Mouse (Mus musculus): ENCODE data around the gene Ear1. TPM values are rescaled to one million over a fixed set of nuclear protein-coding genes. Genes with fewer than 3 reads are reported as not detected.

Ear1 gene
- polyA plus RNA-seq (2015; fragmentation: Illumina TruSeq; extraction: RNeasy Lipid Tissue Mini Kit (QIAGEN cat#74804); ENCODE audit: insufficient read depth, low read depth, low replicate concordance), result not detected

DNA sequence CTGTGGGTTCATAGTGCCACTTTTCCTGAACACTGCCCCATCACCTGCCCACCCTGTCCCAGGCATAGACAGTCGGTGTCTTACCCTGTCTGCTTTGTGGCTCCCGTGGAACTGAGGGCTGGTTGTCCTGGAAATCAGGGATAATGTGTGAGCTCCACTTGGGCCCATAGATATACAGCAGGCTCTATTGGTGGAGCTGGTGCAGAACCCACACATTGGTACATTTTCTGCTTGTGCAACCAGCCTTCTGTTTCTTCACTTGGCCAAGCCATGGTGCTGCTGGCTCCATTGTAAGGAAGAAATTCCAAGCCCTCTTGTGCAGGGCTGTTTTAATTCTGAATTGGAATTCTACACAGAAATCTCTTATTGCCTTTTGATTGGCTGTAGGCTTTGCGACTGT is at the start of gene Ear1:
Gene Ear1, minus strand, starts transcription at position 101 of the 400 bp plus-strand sequence.

DNA sequence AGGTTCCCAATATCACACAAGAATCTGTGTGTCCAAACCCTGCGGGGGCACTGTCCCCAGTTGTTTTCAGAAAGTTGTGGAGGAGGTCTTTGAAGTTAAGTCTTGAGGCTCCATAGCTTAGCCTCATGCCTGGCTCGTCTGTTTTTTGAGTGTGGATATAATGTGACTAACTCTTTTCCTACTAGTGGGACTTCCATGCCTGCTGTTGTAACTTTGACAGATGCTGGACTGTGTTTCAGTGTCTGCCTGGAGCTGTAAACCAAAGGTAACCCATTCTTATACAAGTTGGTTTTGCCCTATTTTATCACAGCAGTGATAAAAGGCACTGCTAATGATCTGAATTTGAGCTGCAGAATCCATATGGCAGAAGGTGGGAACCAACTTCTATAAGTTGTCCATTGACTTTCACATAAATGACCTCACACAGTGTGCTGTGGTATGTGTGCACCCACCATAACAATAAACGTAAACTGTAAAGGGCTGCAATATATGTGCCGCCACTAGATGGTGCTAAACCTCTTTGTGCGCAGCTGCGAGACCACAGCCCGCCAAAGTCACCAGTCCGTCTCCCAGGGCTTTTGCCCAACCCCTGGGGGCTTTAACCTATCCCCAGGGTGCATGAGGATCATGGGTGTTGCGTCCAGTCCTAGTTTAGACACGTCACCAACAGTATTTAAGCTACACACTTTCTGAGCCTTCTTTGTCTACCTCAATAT is 49.5 kb upstream of the Ear1 start, which contains the start of gene Gm8113:
Gene Gm8113, plus strand, starts transcription at position 703 of the 716 bp plus-strand sequence.

DNA sequence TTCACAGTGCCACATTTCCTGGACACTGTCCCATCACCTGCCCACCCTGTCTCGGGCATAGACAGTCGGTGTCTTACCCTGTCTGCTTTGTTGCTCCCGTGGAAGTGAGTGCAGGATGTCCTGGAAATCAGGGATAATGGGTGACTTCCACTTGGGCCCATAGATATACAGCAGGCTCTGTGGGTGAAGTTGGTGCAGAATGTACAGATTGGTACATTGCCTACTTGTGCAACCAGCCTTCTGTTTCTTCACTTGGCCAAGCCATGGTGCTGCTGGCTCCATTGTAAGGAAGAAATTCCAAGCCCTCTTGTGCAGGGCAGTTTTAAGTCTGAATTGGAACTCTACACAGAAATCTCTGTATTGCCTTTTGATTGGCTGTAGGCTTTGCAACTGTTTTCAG is 48.1 kb upstream of the Ear1 start, which contains the start of gene Ear10:
Gene Ear10, minus strand, starts transcription at position 101 of the 400 bp plus-strand sequence.

DNA sequence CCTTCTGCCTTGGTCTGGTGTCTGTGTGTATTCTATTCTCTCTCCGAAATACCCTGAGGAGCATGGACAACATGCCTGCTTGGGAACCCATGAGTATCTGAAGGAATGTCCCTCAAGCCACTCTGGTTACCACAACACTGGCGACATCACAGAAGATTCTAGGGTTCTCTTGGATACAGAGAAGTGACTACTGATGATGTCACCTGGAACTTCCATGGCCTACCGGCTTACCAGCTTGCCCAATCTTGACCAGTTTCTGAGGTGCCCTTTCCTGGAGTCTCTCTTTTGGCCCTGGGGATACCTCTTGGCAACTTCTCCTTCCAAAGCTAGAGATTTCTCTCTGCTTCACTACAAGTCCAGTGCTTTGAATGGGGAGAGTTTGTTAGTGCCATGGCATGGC is 90.7 kb downstream of the Ear1 start, which contains the start of gene Gm8180:
Gene Gm8180, minus strand, starts transcription at position 101 of the 400 bp plus-strand sequence.

Other genes with a start within 250 kb of the Ear1 start
- not detected for gene Gm8165, start 198.3 kb downstream of the Ear1 start, polyA plus RNA-seq (2015; fragmentation: Illumina TruSeq; extraction: RNeasy Lipid Tissue Mini Kit (QIAGEN cat#74804); ENCODE audit: insufficient read depth, low read depth, low replicate concordance)
- gene Gm7324, start 177.7 kb downstream of the Ear1 start, polyA plus RNA-seq (2015; fragmentation: Illumina TruSeq; extraction: RNeasy Lipid Tissue Mini Kit (QIAGEN cat#74804); ENCODE audit: insufficient read depth, low read depth, low replicate concordance), result not detected
- gene Gm16506, start 148.0 kb downstream of the Ear1 start, polyA plus RNA-seq (2015; fragmentation: Illumina TruSeq; extraction: RNeasy Lipid Tissue Mini Kit (QIAGEN cat#74804); ENCODE audit: insufficient read depth, low read depth, low replicate concordance), result not detected
- gene Gm6526, start 127.7 kb downstream of the Ear1 start, polyA plus RNA-seq (2015; fragmentation: Illumina TruSeq; extraction: RNeasy Lipid Tissue Mini Kit (QIAGEN cat#74804); ENCODE audit: insufficient read depth, low read depth, low replicate concordance), result not detected
- gene Gm8180, start 90.8 kb downstream of the Ear1 start, polyA plus RNA-seq (2015; fragmentation: Illumina TruSeq; extraction: RNeasy Lipid Tissue Mini Kit (QIAGEN cat#74804); ENCODE audit: insufficient read depth, low read depth, low replicate concordance), result not detected
- gene Ear10, start 48.0 kb upstream of the Ear1 start, polyA plus RNA-seq (2015; fragmentation: Illumina TruSeq; extraction: RNeasy Lipid Tissue Mini Kit (QIAGEN cat#74804); ENCODE audit: insufficient read depth, low read depth, low replicate concordance), result not detected
- gene Gm8113, start 49.9 kb upstream of the Ear1 start, polyA plus RNA-seq (2015; fragmentation: Illumina TruSeq; extraction: RNeasy Lipid Tissue Mini Kit (QIAGEN cat#74804); ENCODE audit: insufficient read depth, low read depth, low replicate concordance), result 1.2 TPM
- gene Ang5, start 81.6 kb upstream of the Ear1 start, polyA plus RNA-seq (2015; fragmentation: Illumina TruSeq; extraction: RNeasy Lipid Tissue Mini Kit (QIAGEN cat#74804); ENCODE audit: insufficient read depth, low read depth, low replicate concordance), result not detected
- not detected for gene Ang6, start 126.8 kb upstream of the Ear1 start, polyA plus RNA-seq (2015; fragmentation: Illumina TruSeq; extraction: RNeasy Lipid Tissue Mini Kit (QIAGEN cat#74804); ENCODE audit: insufficient read depth, low read depth, low replicate concordance)
- 4.0 TPM for gene Ear2, start 227.1 kb upstream of the Ear1 start, polyA plus RNA-seq (2015; fragmentation: Illumina TruSeq; extraction: RNeasy Lipid Tissue Mini Kit (QIAGEN cat#74804); ENCODE audit: insufficient read depth, low read depth, low replicate concordance)
- not detected for gene Gm3327, start 248.3 kb upstream of the Ear1 start, polyA plus RNA-seq (2015; fragmentation: Illumina TruSeq; extraction: RNeasy Lipid Tissue Mini Kit (QIAGEN cat#74804); ENCODE audit: insufficient read depth, low read depth, low replicate concordance)